Mouse (Mus musculus) olfactory bulb, adult 2 months (tissue): ENCODE measurements at regions not wholly inside any gene's neighbourhood (a gene's known extent, or its start where the extent isn't known, plus 50 kb on each side); places are given as distances from the start of the nearest gene placed in this dataset.

Experiments used
- H3K27ac ChIP-seq: fragments of 200-500 bp; 2 replicates; pipeline ENCODE4 v1.5.1; 2012; ENCODE audit warnings: low read depth, low read length; ENCODE audit not compliant: insufficient read depth
- H3K4me1 ChIP-seq: fragments of 200-500 bp; 2 replicates; pipeline ENCODE4 v1.6.1; 2012; ENCODE audit warnings: low read length; ENCODE audit not compliant: control insufficient read depth, insufficient read depth
- H3K4me3 ChIP-seq: fragments of 200-500 bp; 2 replicates; pipeline ENCODE4 v1.5.1; 2012; ENCODE audit warnings: mild to moderate bottlenecking, low read depth, low read length, moderate library complexity; ENCODE audit not compliant: insufficient read depth
- CTCF ChIP-seq: fragments of 200-500 bp; IDR thresholded peaks from 2 replicates; pipeline ENCODE4 v1.5.1; 2012; ENCODE audit warnings: low read depth, mild to moderate bottlenecking, low read length, moderate library complexity; ENCODE audit not compliant: insufficient read depth
- POLR2A ChIP-seq: fragments of 200-500 bp; IDR thresholded peaks from 2 replicates; pipeline ENCODE4 v1.6.1; 2012; ENCODE audit warnings: mild to moderate bottlenecking, low read depth, low read length, moderate library complexity; ENCODE audit not compliant: insufficient read depth
- WGBS: fragments of 180-500 bp; shearing (Covaris S2); methylation state at CpG from one replicate; pipeline ENCODE4 v1.1.7; 2018; 5-methylcytosine and 5-hydroxymethylcytosine counted together

DNA sequence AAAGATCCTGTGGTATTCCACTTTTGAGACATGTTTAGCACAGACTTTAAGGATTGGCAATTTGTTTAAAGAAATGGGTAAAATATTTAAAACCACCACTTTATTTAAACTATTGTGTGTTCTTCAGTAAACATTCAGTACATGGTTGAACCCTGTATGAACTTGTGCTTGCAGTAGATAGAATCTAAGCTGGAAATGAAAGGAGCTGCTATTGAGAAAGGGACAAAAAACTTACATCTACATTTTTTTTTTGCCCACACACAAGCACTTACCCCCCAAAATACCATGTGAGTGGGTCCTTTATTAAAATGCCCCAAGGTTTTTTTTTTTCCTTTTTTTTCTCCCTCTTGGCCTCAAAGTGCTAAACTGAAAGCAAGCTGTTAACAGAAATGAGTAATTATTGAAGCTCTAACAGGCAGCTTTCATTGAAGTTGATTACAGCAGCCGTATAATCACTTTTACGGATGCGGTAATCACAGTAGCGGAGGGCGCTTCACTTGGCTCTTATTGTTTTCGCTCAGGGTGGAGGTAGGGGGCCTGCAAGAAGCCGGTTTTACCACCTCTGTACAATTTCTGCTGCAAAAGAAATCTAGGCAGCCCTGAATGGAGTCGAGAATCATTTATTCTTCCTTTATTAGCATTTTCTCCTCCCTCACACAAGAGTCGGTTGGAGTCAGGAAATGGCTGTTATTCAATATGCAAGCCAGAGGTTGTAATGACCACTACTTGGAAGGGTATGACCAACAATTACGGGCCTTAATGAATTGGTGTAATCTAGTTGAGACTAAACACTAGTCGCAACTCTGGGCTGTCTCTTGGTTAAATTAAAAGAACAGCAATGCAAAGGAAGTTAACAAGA is 257.7 kb downstream of the Lmo4 start:
- WGBS: 30% methylated on average over 11 of the region's 11 CpGs
- no peak overlapping the region for H3K4me3 ChIP-seq
- TF ChIP-seq POLR2A (no peak), CTCF (no peak)

DNA sequence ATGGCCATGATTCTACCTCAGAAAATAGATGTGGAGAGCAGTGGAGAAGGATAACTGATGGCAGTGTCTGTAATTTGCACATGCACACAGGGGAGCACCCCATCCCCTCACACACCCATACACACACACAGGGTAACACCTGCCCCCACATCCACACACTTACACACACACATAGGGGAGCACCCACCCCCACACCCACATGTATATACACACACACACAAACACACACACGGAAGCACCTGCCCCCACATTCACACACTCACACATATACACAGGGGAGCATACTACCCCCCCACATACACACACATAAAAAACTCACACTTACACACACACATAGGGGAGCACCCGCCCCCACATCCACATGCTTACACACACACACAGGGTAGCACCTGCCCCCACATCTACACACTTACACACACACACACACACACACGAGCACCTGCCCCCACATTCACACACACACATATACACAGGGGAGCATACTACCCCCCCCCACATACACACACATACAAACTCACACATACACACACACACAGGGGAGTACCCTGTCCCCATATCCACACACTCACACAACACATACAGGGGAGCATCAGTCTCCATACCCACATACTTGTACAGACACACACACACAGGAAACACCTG is 265.8 kb downstream of the Lmo4 start:
- TF ChIP-seq POLR2A (no peak), CTCF (no peak)
- no peak overlapping the region for H3K27ac ChIP-seq
- no peaks in the 10 kb centered on the region for H3K4me1 ChIP-seq
- 89% methylated on average over 3 of the region's 3 CpGs for WGBS
- H3K4me3 ChIP-seq: no peak overlapping the region

More for the DNA sequence above, 257.7 kb downstream of the Lmo4 start:
- no peaks in the 10 kb centered on the region for H3K4me1 ChIP-seq
- H3K27ac ChIP-seq: no peak overlapping the region

DNA sequence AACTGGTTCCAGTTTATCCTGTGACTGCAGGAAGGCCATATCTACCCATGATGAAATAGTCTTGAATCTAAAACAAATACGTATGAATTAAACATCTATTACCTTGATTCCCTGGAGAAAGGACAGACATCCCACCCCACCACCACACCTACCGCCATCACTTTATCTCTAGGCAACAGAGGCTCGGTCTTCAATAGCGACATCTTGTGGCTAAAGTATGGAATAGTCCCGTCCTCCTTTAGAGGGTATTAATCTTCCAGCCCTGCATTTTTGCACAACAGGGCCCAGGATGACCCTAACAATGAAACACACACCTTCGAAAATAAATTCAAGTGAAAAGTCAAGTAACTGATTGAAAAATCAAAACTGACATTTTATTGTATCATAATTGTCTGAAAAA is 279.7 kb downstream of the Lmo4 start:
- Histone ChIP-seq H3K27ac (no peak overlapping the region), H3K4me3 (no peak overlapping the region), H3K4me1 (no peaks in the 10 kb centered on the region)
- TF ChIP-seq CTCF (no peak), POLR2A (no peak)
- WGBS: 67% methylated on average over 6 of the region's 6 CpGs

- Histone ChIP-seq H3K4me3 (no peak overlapping the region), H3K4me1 (no peaks in the 10 kb centered on the region), H3K27ac (no peak overlapping the region)
- TF ChIP-seq CTCF (no peak), POLR2A (no peak)
- WGBS: 97% methylated on average over 1 of the region's 1 CpGs
Measured at GRCm38 (mm10) chr3:143919744-143920143, 285.3 kb downstream of the Lmo4 start.

DNA sequence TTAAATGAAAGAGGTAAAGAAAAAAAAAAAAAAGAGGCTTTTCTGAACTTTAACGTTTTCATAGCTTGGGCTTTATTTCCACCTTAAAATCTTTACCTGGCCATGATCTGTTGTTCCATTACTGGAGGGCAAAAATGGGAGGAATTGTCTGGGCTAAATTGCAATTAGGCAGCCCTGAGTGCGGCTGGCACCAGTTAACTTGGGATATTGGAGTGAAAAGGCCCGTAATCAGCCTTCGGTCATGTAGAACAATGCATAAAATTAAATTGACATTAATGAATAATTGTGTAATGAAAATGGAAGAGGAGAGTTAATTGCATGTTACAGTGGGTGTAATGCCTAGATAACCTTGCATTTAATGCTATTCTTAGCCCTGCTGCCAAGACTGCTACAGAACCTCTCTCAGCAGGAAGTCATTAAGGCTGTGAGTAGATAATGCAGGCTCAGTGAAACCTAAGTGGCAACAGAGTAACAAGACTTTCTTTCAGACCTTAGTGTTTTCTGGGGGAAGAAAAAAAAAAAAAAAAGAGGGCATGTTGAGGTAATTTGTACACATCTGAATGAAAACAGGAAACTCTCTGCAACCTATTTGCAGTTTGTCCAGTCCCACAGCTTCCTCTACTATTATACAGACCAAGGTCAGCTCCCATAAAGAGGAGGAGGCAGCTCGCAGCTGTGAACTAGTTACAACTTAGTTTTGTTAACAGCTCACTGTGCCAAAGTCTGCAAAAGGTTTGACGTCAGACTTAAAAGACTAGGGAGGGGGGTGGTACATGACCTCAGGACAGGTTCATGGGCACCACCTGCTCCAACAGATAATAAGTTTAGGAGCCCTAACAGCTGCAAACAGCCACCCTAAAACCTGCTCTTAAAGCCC is 290.4 kb downstream of the Lmo4 start:
- Histone ChIP-seq H3K4me1 (peaks cover 3% of the 10 kb centered on the region), H3K4me3 (no peak overlapping the region), H3K27ac (no peak overlapping the region)
- WGBS: 21% methylated on average over 6 of the region's 6 CpGs
- TF ChIP-seq POLR2A (no peak), CTCF (no peak)

GRCm38 (mm10) chr3:143913044-143913574 is 291.9 kb downstream of the Lmo4 start:
- 15% methylated on average over 3 of the region's 3 CpGs for WGBS
- Histone ChIP-seq H3K4me3 (no peak overlapping the region), H3K27ac (no peak overlapping the region), H3K4me1 (peaks cover 5% of the 10 kb centered on the region)
- TF ChIP-seq POLR2A: no peak
- TF ChIP-seq CTCF: no peak

DNA sequence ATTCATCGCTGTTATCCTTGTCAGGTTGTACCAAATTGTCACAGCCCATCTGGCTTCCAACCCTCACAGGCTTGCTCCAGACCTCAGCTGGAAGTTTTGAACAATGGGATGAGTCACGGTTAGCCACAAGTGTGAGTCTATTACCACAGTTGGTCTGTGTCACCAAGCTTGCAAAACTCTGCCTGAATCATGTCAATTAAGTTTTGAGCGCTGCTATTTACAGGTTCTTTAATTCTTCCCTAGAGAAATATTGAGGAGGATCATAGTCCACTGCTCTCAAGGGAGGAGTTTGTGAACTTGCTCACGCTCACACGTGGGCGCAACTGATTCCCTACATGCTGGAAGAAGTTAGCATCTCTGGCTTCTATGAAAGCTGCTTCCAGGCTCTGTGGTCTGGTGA is 292.6 kb downstream of the Lmo4 start:
- Histone ChIP-seq H3K4me3 (no peak overlapping the region), H3K27ac (no peak overlapping the region), H3K4me1 (peaks cover 5% of the 10 kb centered on the region)
- WGBS: 53% methylated on average over 6 of the region's 6 CpGs
- TF ChIP-seq POLR2A: no peak

DNA sequence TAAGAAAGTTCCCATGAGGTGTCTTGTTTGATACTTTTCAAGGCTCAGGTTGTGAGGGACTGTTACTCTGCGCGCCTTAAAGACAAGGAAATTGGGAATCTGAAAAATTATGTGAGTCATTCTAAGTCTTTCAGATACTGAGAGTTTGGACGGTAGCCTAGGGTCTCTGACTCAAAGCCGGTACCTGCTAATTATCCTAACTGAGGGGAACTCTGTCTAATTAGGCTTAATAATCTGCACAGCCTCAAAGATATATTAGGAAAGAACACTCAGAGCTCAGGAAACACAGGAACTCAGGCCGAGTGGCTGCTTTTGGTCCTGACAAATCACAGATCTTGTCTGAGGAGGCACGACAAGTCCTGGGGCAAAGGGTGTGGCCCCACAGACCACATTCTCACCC is 295.7 kb downstream of the Lmo4 start:
- Histone ChIP-seq H3K4me1 (peaks cover 5% of the 10 kb centered on the region), H3K4me3 (no peak overlapping the region), H3K27ac (no peak overlapping the region)
- WGBS: 36% methylated on average over 6 of the region's 6 CpGs
- TF ChIP-seq CTCF: no peak
- no peak for TF ChIP-seq POLR2A
